Mouse (Mus musculus) c-Kit-positive CD71-positive TER-119-negative erythroid progenitor cells, embryonic 14.5 days (primary cell): ENCODE data around the gene Prrt1.

Source experiments
- DNase-seq: peaks from one replicate; pipeline ENCODE4 v3.0.0-alpha.2; 2013; ENCODE audit warnings: low read depth

The Prrt1 gene

DNA sequence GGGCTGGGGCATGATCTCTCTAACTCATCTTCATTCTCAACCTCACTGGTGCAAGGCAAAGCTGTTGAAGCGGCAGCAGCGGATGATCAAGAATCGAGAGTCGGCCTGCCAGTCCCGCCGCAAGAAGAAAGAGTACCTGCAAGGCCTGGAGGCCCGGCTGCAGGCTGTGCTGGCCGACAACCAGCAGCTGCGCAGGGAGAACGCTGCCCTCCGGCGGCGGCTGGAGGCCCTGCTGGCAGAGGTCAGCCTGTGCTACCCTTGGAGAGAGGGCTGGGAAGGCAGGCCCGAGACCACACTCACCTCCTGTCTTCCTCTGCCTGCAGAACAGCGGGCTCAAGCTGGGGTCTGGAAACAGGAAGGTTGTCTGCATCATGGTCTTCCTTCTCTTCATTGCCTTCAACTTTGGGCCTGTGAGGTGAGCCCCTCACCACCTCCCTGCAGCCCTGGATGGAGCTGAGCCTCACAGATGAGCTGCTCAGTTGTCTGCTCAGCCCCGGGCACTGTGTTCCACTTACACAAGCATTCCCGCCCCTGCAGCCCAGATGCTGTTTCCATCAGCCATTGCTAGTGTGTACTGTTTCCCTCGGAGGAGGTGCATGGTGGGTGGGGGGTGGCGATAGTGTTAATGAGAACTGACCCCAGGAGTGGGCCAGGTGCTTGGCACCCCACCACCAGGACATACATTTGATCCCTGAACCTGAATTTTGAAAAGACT is 22.3 kb downstream of the Prrt1 start:
- DNase-seq: no peak

GRCm38 (mm10) chr17:34652546-34652945 is 23.2 kb downstream of the Prrt1 start:
- DNase-seq: no peak

DNA sequence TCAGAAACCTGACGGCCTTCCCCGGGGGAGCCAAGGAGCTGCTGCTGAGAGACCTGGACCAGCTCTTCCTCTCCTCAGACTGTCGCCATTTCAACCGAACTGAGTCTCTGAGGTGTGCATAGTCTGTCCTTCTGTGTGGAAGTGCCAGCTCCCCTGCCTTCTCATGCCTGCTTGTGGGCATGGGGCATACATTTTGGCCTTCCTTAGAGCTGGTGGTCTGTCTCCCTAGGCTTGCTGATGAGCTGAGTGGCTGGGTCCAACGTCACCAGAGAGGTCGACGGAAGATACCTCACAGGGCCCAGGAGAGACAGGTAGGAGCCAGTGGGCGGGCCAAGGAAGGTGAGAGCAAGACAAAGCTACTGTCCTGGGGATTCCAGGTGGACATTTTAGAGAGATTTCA is 23.7 kb downstream of the Prrt1 start:
- no peak for DNase-seq

- peak; percentile 54 for DNase-seq
Measured at GRCm38 (mm10) chr17:34653746-34654285, 24.5 kb downstream of the Prrt1 start.

- no peak for DNase-seq
Measured at GRCm38 (mm10) chr17:34654392-34654791, 25.1 kb downstream of the Prrt1 start.

DNA sequence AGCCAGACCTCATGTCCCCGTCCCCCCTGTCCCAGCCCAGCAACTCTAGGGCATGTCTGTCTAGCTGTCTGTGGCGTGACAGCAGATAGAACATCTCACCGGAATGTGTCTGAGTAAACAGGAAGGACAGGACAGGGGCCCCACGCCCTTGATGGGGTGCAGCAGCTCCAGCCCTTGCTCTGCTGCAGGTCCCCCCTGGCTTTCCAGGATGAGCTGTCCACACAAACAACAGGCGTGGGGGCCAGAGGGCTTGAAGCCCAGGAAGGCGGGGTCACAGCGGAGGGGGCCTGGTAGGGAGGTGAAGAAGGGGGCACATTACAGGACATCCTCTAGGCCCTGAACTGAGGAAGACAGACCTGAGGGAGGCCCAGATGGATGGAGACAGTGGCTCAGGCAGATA is 25.8 kb downstream of the Prrt1 start:
- DNase-seq: no peak

- no peak for DNase-seq
Measured at GRCm38 (mm10) chr17:34655581-34655991, 26.3 kb downstream of the Prrt1 start.

DNA sequence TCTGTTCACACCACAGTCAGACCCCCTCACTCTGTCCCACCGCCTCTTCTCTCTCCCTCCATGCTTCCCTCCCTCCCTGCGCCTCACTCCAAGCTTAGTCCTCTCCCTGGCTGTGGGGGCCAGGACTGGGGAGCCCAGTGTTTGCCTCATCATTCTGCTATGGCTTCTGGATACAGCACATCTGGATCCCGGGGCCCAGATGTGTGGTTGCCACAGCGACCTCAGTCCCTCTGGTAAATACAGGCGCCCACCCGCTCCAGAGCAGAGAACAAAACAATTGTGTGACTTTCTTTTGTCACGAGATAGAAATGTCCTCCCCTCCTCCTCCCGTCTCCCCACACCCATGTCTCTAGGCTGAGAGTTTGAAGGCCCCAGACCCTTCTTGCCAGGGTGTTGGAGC is 27.3 kb downstream of the Prrt1 start:
- no peak for DNase-seq

DNA sequence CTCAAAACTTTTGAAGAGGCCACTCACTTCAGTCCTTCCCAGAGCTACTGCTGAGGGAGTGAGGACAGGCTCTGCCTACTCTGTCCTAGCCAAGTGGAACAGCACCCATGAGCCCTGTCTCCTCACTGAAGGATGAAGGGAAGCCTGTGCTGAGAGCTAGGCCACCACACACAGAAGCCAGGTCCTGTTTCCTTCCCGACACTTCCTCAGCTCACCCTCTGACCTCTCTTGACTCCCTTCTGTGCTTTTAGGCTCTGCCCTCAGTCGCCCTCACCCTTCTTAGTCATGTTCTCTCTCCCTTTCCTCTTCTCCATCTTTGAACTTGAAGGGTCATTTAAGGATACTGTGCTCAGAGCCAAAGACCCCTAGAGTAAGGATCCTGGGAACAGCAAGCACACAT is 27.9 kb downstream of the Prrt1 start:
- DNase-seq: no peak

DNA sequence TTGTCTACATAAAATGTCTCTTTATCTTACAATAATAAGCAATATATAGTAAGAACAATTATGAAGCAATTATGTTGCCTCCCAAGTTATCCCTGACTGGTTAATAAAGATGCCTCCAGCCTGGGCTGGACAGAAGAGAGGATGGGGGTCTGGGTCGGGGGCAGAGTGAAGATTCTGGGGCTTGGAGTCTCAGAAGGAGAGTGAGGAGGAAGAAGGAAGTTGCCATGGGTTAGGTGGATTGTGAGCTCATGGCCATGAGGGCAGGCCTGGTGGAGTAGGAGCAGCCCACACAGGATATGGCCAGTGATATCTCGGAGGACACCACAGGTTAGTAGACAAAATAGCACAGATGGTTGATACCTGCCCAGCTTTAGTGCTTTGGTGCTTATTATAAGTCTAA is 28.8 kb downstream of the Prrt1 start:
- no peak for DNase-seq

- DNase-seq: no peak
Measured at GRCm38 (mm10) chr17:34658591-34658990, 29.3 kb downstream of the Prrt1 start.

DNA sequence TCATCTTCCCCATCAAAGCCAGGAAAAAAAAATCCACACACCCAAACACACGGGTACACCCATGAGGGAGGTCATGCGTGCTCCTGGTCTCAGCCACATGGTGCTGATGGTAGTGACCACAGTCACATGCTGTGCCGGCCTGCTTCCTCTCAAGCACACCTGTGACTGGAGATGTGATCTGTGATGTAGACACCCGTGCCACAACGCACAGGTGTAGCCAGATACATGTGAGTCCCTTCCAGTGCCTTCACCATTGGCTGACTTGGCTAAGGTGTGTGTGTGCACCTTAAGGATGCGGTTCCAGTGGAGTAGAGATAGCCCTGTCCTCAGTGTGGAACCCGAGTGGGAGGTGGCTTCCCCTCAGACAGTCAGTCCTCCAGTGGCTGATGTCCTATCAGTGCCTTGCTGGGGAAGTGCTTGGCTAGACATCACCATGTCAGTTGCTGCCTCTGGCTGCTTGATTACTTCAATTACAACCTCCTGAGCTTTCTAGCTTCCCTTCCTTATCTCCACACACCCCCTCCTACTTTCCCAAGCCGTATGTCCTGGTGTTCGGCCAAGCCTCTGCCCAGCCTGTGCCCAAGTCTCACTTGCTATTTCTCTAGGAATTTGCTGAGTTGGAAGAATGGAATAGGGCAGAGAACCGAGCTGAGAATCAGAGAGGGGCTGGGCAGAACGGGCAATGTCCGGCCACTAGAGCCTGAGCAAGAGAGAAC is 30.0 kb downstream of the Prrt1 start:
- DNase-seq: no peak

- no peak for DNase-seq
Measured at GRCm38 (mm10) chr17:34659897-34660214, 30.5 kb downstream of the Prrt1 start.

DNA sequence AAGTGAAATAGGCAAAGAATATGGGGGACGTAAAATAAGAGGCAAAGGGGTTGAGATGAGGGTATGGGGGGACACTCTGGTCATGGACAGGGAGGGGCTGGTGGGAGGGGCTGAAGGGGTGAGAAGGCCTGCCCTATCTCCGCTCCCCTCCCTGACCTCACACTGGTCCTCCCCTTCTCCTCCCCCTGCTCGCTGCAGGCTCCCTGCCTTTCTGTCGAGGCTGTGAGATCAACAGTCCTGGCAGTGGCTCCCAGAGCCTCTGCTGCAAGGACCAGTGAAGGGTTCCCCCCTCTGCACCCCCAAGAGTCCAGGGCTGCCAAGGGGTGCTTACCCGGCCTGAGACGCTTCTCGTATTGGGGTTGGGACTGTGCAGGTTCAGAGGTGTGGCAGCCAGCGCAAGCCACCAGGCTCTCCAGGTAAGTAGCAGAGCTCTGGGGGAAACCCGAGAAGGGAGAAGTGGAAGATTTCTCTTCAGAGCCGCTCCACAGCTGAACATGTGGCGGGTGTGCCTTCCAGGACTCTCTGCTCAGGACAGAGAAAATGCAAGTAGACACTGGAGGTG is 31.0 kb downstream of the Prrt1 start:
- no peak for DNase-seq

DNA sequence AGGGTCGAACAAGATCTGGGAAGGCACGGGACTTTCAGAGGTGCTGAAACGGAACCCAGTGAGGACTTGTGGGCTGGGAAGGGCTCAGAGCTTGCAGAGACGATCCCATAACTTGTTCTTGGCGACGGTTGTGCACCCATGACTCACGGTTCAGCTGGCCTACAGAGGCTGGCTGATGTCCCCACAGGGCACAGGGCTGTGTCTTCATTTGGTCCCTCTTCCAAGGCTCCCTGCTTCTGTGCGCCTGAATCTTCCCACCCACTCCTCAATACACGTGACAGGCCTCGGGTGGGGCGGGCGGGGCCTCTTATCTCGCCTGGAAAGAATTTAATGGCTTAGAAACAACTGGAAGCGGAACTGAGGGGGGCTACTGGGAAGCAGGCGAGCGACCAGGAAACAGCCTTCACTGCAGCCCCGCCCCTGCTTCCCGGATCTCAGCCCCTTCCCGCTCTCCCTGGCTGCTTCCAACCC is 31.8 kb downstream of the Prrt1 start:
- DNase-seq: no peak

DNA sequence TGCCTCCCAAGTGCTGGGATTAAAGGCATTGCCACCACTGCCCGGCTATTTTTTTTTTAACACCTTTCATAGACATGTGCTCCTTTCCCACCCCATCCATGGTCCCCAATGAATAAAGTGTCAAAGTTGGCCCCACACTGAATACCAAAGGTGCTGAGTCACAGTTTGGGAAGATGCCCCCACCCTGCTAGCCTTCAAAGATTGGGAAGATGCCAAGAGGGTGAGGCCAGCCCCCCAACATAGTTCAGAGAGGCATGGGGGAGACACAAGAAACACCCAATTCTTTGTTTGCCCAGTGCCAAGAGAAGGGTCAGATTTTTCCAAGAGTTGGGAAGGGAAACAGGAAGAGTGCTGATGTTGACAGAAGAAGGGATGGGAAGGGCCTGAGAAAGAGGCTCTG is 33.1 kb downstream of the Prrt1 start:
- no peak for DNase-seq

DNA sequence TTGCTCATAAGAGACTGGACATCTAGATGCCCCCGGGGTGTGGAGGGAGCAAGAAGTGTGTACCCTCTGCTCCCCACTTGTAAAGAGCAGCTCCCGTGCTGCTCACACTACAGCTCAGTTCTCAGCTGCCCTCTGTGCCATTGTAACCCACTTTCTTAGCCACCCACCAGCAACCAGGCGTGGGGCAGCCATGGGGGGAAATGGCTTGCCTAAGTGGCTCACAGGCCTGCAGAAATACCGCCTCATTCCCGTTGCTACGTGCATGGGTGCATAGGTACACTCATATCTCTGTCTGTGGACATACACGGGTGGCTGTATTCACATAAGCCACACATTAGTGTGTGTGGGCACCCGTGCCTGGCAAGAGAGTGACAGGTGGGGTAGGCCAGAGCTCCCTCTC is 33.6 kb downstream of the Prrt1 start:
- no peak for DNase-seq

DNA sequence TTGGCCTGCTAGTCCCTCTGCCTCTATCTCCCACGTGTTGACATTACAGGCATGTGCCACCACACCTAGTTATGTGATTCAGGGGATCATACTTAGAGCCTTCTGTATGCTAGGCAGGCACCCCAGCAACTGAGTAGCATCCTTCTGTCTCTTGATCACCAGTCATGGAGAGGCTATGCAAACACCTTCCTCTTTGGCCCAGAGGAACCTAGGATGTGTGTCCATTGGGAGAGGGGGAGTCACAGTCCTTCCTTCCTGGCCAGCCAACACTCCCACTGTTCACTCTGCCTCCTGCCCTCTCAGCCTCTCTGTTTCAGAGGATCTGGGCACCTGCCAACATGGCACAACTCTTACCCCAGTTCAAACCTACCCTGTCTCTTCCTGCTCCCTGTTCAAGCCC is 34.2 kb downstream of the Prrt1 start:
- no peak for DNase-seq

- DNase-seq: no peak
Measured at GRCm38 (mm10) chr17:34664472-34664871, 35.1 kb downstream of the Prrt1 start.

GRCm38 (mm10) chr17:34670235-34670634 is 40.9 kb downstream of the Prrt1 start, which contains the start of gene Tnxb:
Gene Tnxb, plus strand, starts transcription at chr17:34670535.
- DNase-seq: no peak

DNA sequence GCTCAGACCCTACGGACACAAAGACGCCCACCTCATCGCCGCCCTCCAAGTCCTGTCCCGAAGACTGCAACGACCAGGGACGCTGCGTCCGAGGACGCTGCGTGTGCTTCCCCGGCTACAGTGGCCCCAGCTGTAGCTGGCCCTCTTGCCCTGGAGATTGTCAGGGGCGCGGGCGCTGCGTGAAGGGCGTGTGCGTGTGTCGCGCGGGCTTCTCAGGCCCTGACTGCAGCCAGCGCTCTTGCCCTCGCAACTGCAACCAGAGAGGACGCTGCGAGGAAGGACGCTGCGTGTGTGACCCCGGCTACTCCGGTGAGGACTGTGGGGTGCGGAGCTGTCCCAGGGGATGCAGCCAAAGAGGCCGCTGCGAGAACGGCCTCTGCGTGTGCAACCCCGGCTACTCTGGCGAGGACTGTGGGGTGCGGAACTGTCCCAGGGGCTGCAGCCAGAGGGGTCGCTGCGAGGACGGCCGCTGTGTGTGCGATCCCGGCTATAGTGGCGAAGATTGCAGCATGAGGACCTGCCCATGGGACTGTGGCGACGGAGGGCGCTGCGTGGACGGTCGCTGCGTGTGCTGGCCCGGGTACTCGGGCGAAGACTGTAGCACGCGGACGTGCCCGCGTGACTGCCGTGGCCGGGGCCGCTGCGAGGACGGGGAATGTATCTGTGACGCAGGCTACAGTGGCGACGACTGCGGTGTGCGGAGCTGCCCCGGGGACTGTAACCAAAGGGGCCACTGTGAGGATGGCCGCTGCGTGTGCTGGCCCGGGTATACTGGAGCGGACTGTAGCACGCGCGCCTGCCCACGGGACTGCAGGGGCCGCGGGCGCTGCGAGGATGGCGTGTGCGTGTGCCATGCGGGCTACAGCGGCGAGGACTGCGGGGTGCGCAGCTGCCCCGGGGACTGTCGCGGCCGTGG is 42.1 kb downstream of the Prrt1 start:
- no peak for DNase-seq

DNA sequence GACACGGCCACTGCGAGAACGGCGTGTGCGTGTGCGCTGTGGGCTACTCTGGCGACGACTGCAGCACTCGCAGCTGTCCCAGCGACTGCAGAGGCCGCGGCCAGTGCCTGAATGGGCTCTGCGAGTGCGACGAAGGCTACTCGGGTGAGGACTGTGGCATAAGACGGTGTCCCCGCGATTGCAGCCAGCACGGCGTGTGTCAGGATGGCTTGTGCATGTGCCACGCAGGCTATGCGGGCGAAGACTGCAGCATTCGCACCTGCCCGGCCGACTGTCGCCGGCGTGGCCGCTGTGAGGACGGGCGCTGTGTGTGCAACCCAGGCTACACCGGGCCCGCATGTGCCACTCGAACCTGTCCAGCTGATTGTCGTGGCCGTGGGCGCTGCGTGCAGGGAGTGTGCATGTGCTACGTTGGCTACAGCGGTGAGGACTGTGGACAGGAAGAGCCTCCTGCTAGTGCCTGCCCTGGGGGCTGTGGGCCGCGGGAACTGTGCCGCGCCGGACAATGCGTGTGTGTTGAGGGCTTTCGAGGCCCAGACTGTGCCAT is 43.0 kb downstream of the Prrt1 start:
- DNase-seq: no peak
